Mouse (Mus musculus) testis, adult 2 months (tissue): ENCODE data around the gene Kcnk4. TPM values are rescaled to one million over a fixed set of nuclear protein-coding genes. Genes with fewer than 3 reads are reported as not detected.

ENCODE experiments used
- H3K27ac ChIP-seq: fragments of 200-500 bp; 2 replicates; pipeline ENCODE4 v1.5.1; 2012; ENCODE audit warnings: low read depth, low read length; ENCODE audit not compliant: control insufficient read depth, insufficient read depth
- H3K27me3 ChIP-seq: fragments of 200-500 bp; 2 replicates; pipeline ENCODE4 v1.6.1; 2012; ENCODE audit warnings: mild to moderate bottlenecking, low read length, moderate library complexity; ENCODE audit not compliant: control insufficient read depth, insufficient read depth
- H3K36me3 ChIP-seq: fragments of 200-500 bp; 2 replicates; pipeline ENCODE4 v1.6.1; 2012; ENCODE audit warnings: mild to moderate bottlenecking, low read length; ENCODE audit not compliant: control insufficient read depth, insufficient read depth
- H3K4me1 ChIP-seq: fragments of 200-500 bp; 2 replicates; pipeline ENCODE4 v1.6.1; 2012; ENCODE audit warnings: low read length; ENCODE audit not compliant: control insufficient read depth, insufficient read depth
- H3K4me3 ChIP-seq: fragments of 200-500 bp; 2 replicates; pipeline ENCODE4 v1.5.1; 2012; ENCODE audit warnings: low read depth, mild to moderate bottlenecking, low read length, moderate library complexity, mixed read lengths; ENCODE audit not compliant: control insufficient read depth
- CTCF ChIP-seq: fragments of 200-500 bp; IDR thresholded peaks from 2 replicates; pipeline ENCODE4 v1.5.1; 2012; ENCODE audit warnings: low read depth, mild to moderate bottlenecking, inconsistent platforms, low read length, moderate library complexity; ENCODE audit not compliant: control insufficient read depth, insufficient read depth, insufficient replicate concordance
- POLR2A ChIP-seq: fragments of 200-500 bp; IDR thresholded peaks from 2 replicates; pipeline ENCODE4 v1.6.1; 2012; ENCODE audit warnings: low read depth, mild to moderate bottlenecking, inconsistent platforms, low read length, moderate library complexity; ENCODE audit not compliant: control insufficient read depth
- polyA plus RNA-seq: library from polyadenylated mRNA; depleted of rRNA; stranded (reverse); fragments of >200 nt; gene quantifications from 2 replicates; pipeline ENCODE4 v1.2.3, GENCODE M21; 2012

Gene Kcnk4
- polyA plus RNA-seq, 1 experiment: 1.5 TPM

DNA sequence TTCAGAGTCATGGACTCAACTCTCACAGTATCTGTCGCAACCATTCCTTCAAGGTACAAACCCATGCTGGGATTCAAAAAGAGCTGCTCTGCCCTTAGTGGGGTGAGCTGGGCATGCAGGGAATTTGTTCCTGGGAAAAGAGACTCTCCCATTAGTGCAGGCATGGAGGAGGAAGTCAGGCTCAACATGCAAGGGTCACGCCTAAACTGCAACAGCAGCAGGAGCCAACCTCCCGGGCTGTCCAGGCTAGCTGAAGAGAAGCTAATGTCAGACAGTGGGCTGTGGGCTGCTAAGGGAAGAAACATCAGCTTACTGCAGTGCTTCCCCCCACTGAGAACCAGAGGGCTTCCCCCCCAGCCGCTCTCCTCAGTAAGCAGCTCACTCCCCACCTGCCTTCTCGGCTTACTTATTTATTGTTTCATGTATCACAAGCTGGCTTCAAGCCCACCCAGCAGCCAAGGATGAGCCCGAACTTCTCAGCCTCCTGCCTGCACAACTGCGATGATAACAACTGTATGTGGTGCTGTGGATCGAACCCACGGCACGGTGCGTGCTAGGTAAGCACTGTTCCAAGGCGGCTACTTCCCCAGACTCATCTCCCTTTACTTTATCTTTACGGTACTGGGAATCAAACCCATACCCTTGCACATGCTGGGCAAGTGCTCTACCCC, 38.1 kb upstream of the Kcnk4 start:
- no peaks in the 10 kb centered on the region for H3K27me3 ChIP-seq
- peaks cover 31% of the 10 kb centered on the region for H3K4me1 ChIP-seq
- no peaks in the 10 kb centered on the region for H3K36me3 ChIP-seq
- no peak overlapping the region for H3K27ac ChIP-seq
- TF ChIP-seq CTCF: no peak
- no peak for TF ChIP-seq POLR2A
- H3K4me3 ChIP-seq: no peak overlapping the region

GRCm38 (mm10) chr19:6971644-6972043, 37.3 kb upstream of the Kcnk4 start:
- H3K36me3 ChIP-seq: no peaks in the 10 kb centered on the region
- peaks cover 31% of the 10 kb centered on the region for H3K4me1 ChIP-seq
- no peak overlapping the region for H3K27ac ChIP-seq
- no peak overlapping the region for H3K4me3 ChIP-seq
- no peaks in the 10 kb centered on the region for H3K27me3 ChIP-seq
- TF ChIP-seq CTCF: no peak
- TF ChIP-seq POLR2A: no peak

GRCm38 (mm10) chr19:6970460-6971085, 36.3 kb upstream of the Kcnk4 start:
- H3K4me1 ChIP-seq: peaks cover 24% of the 10 kb centered on the region
- no peaks in the 10 kb centered on the region for H3K36me3 ChIP-seq
- no peaks in the 10 kb centered on the region for H3K27me3 ChIP-seq
- no peak overlapping the region; the same call in 1 of the 2 replicates for H3K4me3 ChIP-seq
- H3K27ac ChIP-seq: no peak overlapping the region
- no peak for TF ChIP-seq POLR2A
- TF ChIP-seq CTCF: no peak

GRCm38 (mm10) chr19:6969665-6970381, 35.5 kb upstream of the Kcnk4 start:
- Histone ChIP-seq H3K4me3 (peak overlapping the region; percentile 82), H3K27ac (no peak overlapping the region), H3K27me3 (no peaks in the 10 kb centered on the region), H3K4me1 (peaks cover 24% of the 10 kb centered on the region), H3K36me3 (no peaks in the 10 kb centered on the region)
- TF ChIP-seq POLR2A: no peak
- TF ChIP-seq CTCF: peak; percentile 70

GRCm38 (mm10) chr19:6969291-6969664, 35.0 kb upstream of the Kcnk4 start:
- no peaks in the 10 kb centered on the region for H3K27me3 ChIP-seq
- TF ChIP-seq POLR2A (no peak), CTCF (no peak)
- no peak overlapping the region for H3K27ac ChIP-seq
- peak overlapping the region; percentile 82 for H3K4me3 ChIP-seq
- peaks cover 24% of the 10 kb centered on the region for H3K4me1 ChIP-seq
- no peaks in the 10 kb centered on the region for H3K36me3 ChIP-seq

- peak overlapping the region; percentile 82 for H3K4me3 ChIP-seq
- peaks cover 24% of the 10 kb centered on the region for H3K4me1 ChIP-seq
- no peaks in the 10 kb centered on the region for H3K36me3 ChIP-seq
- no peak for TF ChIP-seq CTCF
- no peak for TF ChIP-seq POLR2A
- H3K27me3 ChIP-seq: no peaks in the 10 kb centered on the region
- no peak overlapping the region for H3K27ac ChIP-seq
Observed at GRCm38 (mm10) chr19:6968491-6969271, 34.4 kb upstream of the Kcnk4 start.

DNA sequence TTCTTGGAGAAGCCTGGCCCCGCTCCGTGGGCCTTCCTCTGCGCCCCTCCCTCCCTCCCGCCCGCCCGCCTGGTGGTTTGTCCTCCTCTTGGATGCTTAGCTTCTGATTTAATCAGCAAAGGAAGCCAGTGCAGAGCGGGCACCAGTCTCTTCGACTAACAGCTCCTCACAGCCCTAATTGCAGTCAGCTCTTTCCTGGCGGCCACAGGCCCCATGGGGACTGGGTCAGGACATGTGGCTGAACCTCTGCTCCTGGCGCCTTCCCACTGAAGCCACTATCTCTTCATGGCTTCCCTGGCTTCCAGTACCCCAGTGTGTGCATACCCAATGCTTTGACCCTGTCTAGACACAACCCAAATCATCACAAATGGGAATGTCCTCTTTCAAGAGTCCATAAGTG, 22.1 kb upstream of the Kcnk4 start:
- no peaks in the 10 kb centered on the region for H3K27me3 ChIP-seq
- H3K4me1 ChIP-seq: peaks cover 10% of the 10 kb centered on the region
- no peak overlapping the region for H3K4me3 ChIP-seq
- no peak overlapping the region for H3K27ac ChIP-seq
- H3K36me3 ChIP-seq: no peaks in the 10 kb centered on the region; the same call in 1 of the 2 replicates
- TF ChIP-seq CTCF: no peak
- no peak for TF ChIP-seq POLR2A
